Mouse (Mus musculus): ENCODE data around the gene Aacs.
"Not testable (repeated sequence)": the region's sequence is repeated elsewhere in the genome, so short reads cannot be mapped to it uniquely, and the experiment has no call there.

DNA sequence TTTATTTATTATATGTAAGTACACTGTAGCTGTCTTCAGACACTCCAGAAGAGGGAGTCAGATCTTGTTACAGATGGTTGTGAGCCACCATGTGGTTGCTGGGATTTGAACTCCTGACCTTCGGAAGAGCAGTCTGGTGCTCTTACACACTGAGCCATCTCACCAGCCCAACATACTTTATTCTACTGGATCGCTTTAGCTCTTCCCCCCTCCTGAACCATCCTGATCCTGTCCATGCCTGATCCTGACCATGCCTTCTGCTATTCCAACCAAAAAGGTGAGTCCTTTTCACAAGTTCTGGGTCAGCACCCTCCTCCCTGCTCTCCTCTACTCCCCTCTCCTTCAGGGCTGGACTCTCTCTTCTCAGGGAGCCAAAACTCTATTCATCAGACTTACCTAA is 43.3 kb upstream of the Aacs start:
- not testable (repeated sequence) for TF ChIP-seq CTCF (IDR thresholded peaks at IDR 0.05; ENCODE audit: low read depth); EP300 (optimal IDR thresholded peaks at IDR 0.05)
